Mouse (Mus musculus) heart, embryonic 12.5 days (tissue): ENCODE results near the gene Kif23. TPM values are rescaled to one million over a fixed set of nuclear protein-coding genes. Genes with fewer than 3 reads are reported as not detected.

Experiments used
- ATAC-seq: fragments of 200-750 bp; cut with Nextera tagmentation; 2 replicates; pipeline ENCODE4 v1.8.0; 2017; ENCODE audit warnings: moderate TSS enrichment, moderate library complexity; ENCODE audit not compliant: insufficient number of reproducible peaks, low FRiP score
- H3K27ac ChIP-seq: fragments of 300-500 bp; sonication (generic); 2 replicates; pipeline ENCODE4 v1.5.1; 2016; ENCODE audit warnings: mild to moderate bottlenecking, moderate library complexity; ENCODE audit not compliant: poor library complexity, severe bottlenecking
- H3K27me3 ChIP-seq: fragments of 300-500 bp; sonication (generic); replicated peaks from 2 replicates; pipeline ENCODE4 v1.6.1; 2016; ENCODE audit warnings: mild to moderate bottlenecking, moderate library complexity
- H3K36me3 ChIP-seq: fragments of 300-500 bp; sonication (generic); 2 replicates; pipeline ENCODE4 v1.6.1; 2016; ENCODE audit warnings: mild to moderate bottlenecking, moderate library complexity
- H3K4me1 ChIP-seq: fragments of 300-500 bp; sonication (generic); replicated peaks from 2 replicates; pipeline ENCODE4 v1.6.1; 2016; ENCODE audit warnings: mild to moderate bottlenecking
- H3K4me2 ChIP-seq: fragments of 300-500 bp; sonication (generic); 2 replicates; pipeline ENCODE4 v1.6.1; 2016; ENCODE audit warnings: mild to moderate bottlenecking, moderate library complexity
- H3K4me3 ChIP-seq: fragments of 300-500 bp; sonication (generic); 2 replicates; pipeline ENCODE4 v1.5.1; 2016; ENCODE audit warnings: mild to moderate bottlenecking
- H3K9ac ChIP-seq: fragments of 300-500 bp; sonication (generic); 2 replicates; pipeline ENCODE4 v1.6.1; 2016; ENCODE audit warnings: mild to moderate bottlenecking, moderate library complexity
- H3K9me3 ChIP-seq: fragments of 300-500 bp; sonication (generic); replicated peaks from 2 replicates; pipeline ENCODE4 v1.6.1; 2016; ENCODE audit warnings: mild to moderate bottlenecking, moderate library complexity
- WGBS: fragments of 180-500 bp; shearing (Covaris S2); methylation state at CpG from one replicate; pipeline ENCODE4 v1.1.7; 2016; 5-methylcytosine and 5-hydroxymethylcytosine counted together
- polyA plus RNA-seq: library from polyadenylated mRNA; unstranded; fragments of >200 nt; fragmentation: Nextera tagmentation; extraction: Ambion mirVana; gene quantifications from 2 replicates; pipeline ENCODE4 v1.2.1, GENCODE M21; 2016

Kif23 gene
- polyA plus RNA-seq, 1 experiment from 2014 or later, result 83.9 TPM

DNA sequence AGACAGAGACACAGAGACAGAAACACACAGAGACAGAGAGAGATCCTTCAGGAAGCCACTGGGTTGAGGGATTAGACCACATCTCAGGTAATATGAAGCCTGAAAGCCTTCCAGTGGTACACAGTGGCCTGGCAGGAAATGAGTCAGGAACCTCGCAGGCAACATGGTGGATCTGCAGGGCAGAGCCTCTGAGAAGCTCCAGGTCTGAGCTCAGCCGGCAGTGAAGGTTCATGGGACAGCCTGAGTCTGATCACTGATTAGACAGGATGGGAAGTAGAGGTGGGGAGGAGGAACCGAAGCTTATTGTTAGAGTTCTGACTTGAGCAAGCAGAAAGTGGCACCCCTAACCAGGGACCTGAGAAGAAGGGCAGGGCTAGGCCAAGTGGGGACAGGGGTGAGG lies 24.5 kb upstream of the Kif23 start:
- Histone ChIP-seq H3K4me1 (no peaks in the 10 kb centered on the region), H3K27me3 (peaks cover 14% of the 10 kb centered on the region), H3K4me2 (no peak overlapping the region), H3K27ac (no peak overlapping the region), H3K9ac (no peak overlapping the region), H3K9me3 (no peaks in the 10 kb centered on the region), H3K36me3 (no peaks in the 10 kb centered on the region), H3K4me3 (no peak overlapping the region)
- ATAC-seq, result no peak
- 43% methylated on average over 3 of the region's 3 CpGs for WGBS

DNA sequence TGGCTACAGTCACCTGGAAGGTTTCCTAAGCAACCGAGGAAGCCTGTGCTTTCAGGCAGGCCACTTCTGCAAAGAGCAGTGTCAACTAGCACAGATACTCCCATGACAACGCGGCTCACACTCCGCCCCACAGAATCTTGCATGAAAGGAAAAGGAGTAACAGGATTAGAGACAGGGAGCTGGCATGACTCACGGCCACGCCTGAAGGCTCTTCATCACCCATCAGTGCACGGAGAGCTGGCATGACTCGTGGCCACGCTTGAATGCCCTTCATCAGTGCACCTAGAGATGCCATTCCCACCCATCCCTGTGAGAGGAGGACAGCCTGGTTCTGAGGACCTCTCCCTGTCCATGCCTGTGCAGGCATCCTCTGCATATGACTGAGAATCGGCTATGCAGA lies 20.8 kb upstream of the Kif23 start:
- H3K9ac ChIP-seq, result no peak overlapping the region
- ATAC-seq, result no peak

DNA sequence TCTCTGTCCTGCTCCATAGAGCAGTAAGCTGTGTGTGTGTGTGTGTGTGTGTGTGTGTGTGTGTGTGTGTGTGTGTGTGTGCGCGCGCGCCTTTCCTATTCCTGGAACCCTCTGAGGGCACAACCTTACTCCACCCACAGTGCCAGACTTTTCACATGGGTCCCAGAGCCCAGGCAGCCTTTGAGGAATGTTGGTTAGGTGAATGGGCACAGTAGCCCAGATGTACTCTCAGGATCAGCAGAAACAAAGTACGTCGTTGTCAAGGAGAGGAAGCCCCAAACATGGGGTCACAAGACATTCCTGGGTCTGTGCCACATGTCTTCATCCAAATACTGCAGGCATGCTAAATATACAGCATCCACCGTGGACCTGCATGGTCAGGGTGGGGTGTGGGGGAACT lies 19.4 kb upstream of the Kif23 start:
- WGBS, result 82% methylated on average over 7 of the region's 7 CpGs
- no peak overlapping the region for H3K27ac ChIP-seq
- H3K4me3 ChIP-seq, result no peak overlapping the region
- H3K9ac ChIP-seq, result no peak overlapping the region
- peaks cover 5% of the 10 kb centered on the region for H3K27me3 ChIP-seq
- ATAC-seq, result no peak
- H3K9me3 ChIP-seq, result no peaks in the 10 kb centered on the region
- H3K4me1 ChIP-seq, result 0 out of 2 replicates have a peak, but pooled peaks cover 8% of the 10 kb centered on the region
- H3K4me2 ChIP-seq, result no peak overlapping the region
- H3K36me3 ChIP-seq, result no peaks in the 10 kb centered on the region

More for the DNA sequence above, 20.8 kb upstream of the Kif23 start:
- peaks cover 11% of the 10 kb centered on the region for H3K27me3 ChIP-seq
- 74% methylated on average over 10 of the region's 10 CpGs for WGBS
- H3K27ac ChIP-seq, result no peak overlapping the region
- H3K4me3 ChIP-seq, result no peak overlapping the region
- H3K36me3 ChIP-seq, result no peaks in the 10 kb centered on the region
- no peak overlapping the region for H3K4me2 ChIP-seq
- H3K9me3 ChIP-seq, result no peaks in the 10 kb centered on the region
- 0 out of 2 replicates have a peak, but pooled peaks cover 5% of the 10 kb centered on the region for H3K4me1 ChIP-seq

DNA sequence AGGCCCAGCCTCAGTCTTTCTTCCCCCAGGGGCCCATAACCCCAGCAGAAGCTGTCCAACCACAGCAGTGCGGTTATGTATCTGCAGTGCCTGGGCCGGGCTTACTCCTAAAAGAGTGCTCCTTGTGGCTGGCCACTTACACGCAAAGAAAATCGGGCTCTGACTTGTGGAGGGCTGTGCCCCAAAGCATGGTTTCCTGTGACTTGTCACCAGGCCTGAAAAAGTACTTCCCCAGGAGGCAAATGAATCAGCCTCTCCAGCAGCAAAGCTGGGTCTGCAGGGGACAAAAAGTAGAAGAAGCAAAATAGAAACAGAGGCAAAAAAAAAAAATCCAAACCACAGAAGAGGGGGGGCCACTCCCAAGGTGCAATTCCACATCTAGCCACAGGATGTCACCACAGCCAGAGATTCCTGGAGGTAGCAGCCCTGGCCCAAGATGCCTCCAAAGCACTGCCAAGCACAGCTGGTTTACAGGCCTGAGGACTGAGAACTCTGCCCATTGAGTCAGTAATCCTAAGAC lies 18.9 kb upstream of the Kif23 start:
- Histone ChIP-seq H3K36me3 (no peaks in the 10 kb centered on the region), H3K4me3 (no peak overlapping the region), H3K9me3 (no peaks in the 10 kb centered on the region), H3K9ac (no peak overlapping the region), H3K27ac (no peak overlapping the region), H3K4me1 (peaks cover 13% of the 10 kb centered on the region; the same call in 1 of the 2 replicates), H3K4me2 (no peak overlapping the region), H3K27me3 (peaks cover 5% of the 10 kb centered on the region)
- WGBS, result 42% methylated on average over 4 of the region's 4 CpGs
- ATAC-seq, result no peak; the same call in 1 of the 2 replicates

DNA sequence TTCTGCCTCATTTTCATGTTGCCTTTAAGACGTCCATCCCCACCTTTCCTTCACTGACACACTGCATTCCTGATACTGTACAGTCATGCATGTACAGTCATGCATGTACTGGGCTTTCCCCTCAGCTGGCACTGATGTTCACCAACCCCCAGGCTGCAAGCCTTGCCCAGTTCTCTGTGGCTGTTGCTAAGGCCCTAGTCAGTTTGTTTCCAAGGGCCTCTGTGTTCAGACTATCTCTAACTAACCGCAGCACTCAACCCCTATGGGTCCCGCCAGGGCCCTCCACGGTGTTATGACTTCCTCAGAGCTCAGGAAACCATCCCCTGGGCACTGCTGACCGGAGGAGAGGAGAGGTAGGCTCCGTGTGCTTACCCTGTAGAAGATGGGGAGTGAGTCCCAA lies 16.8 kb upstream of the Kif23 start:
- WGBS, result 59% methylated on average over 6 of the region's 6 CpGs
- H3K4me2 ChIP-seq, result no peak overlapping the region
- peaks cover 14% of the 10 kb centered on the region; the same call in 1 of the 2 replicates for H3K4me1 ChIP-seq
- no peak overlapping the region for H3K4me3 ChIP-seq
- peak overlapping the region; percentile 23; the same call in 1 of the 2 replicates for H3K9ac ChIP-seq
- H3K36me3 ChIP-seq, result no peaks in the 10 kb centered on the region
- 0 out of 2 replicates have a peak, but pooled peaks cover 5% of the 10 kb centered on the region for H3K27me3 ChIP-seq
- H3K9me3 ChIP-seq, result no peaks in the 10 kb centered on the region
- no peak overlapping the region for H3K27ac ChIP-seq
- no peak for ATAC-seq

DNA sequence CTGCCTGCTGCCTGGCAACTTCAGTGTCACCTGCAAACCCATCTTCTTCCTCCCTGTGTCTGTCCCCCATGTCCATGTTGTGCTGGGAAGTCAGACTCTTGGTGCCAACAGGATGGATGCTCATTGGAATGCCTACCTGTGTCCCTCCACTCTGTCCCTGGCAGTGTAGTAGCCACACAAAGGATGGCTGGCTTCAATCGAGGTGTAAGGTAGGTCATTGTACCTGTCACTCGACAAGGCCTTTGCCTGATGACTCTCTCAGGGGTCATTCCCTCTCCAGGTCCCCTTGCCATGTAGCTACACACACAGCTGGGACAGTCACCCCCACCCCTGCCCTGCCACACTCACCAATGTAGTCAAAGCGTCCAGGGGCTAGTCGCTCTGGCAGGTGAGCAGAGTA lies 14.6 kb upstream of the Kif23 start:
- H3K4me1 ChIP-seq, result peaks cover 14% of the 10 kb centered on the region; the same call in 1 of the 2 replicates
- 85% methylated on average over 4 of the region's 4 CpGs for WGBS

DNA sequence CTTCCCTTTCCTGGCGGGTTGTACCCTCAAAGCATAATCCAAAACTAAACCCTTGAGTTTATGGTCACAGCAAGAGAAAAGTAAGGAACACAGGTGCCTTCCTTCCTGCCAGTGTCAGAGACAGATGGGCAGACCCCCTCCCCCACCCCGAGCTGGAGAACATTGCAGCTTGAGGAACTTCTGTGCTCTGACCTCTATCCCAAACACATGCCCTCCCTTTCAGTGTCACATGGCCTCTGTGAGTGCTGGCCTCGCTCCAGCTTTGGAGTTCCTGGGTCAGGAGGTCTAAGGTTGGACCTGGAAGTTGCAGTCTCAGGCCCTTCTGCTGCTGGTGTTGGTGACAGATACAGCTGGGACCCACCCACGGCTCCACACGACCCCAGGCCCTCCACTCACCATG lies 14.2 kb upstream of the Kif23 start:
- no peak for ATAC-seq
- H3K27me3 ChIP-seq, result no peaks in the 10 kb centered on the region
- H3K4me3 ChIP-seq, result no peak overlapping the region
- H3K9ac ChIP-seq, result no peak overlapping the region
- 40% methylated on average over 5 of the region's 5 CpGs for WGBS
- H3K4me1 ChIP-seq, result peaks cover 14% of the 10 kb centered on the region; the same call in 1 of the 2 replicates
- no peak overlapping the region for H3K27ac ChIP-seq
- no peaks in the 10 kb centered on the region for H3K36me3 ChIP-seq
- H3K9me3 ChIP-seq, result no peaks in the 10 kb centered on the region
- no peak overlapping the region for H3K4me2 ChIP-seq

More for the DNA sequence above, 14.6 kb upstream of the Kif23 start:
- Histone ChIP-seq H3K9ac (no peak overlapping the region), H3K27me3 (no peaks in the 10 kb centered on the region), H3K27ac (no peak overlapping the region), H3K4me2 (no peak overlapping the region), H3K4me3 (no peak overlapping the region), H3K36me3 (no peaks in the 10 kb centered on the region), H3K9me3 (no peaks in the 10 kb centered on the region)
- no peak for ATAC-seq

DNA sequence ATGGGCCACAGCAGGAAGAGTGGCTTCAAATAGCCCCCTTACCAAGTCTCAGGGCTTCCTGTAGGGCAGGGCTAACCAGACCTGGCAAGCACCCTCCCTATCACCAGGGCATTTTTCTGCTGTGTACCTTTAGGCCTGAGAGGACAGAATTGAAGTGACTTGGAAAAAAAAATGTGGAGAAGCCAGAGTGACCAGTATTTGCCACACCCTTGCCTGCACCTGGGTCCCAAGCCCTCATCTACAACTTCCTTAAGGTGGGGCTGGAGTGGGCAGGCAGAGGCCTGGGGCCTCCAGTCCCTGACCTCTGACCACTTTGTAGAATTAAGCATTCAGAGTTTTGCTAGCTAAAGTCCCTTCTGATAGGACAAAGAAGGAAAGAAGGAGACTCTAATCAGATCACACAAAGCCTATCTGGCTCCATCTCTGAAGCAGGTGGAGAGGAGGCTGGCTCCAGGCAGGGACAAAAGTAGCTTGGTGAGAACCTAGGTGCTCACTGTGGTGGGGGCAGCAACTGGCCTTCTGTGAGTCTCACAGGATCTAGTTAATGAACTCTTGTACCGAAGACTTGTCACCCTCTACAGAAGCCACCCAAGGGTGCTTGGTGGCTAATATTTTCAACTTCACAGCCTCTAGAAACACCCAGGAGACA lies 13.5 kb upstream of the Kif23 start:
- H3K4me2 ChIP-seq, result no peak overlapping the region
- WGBS, result 83% methylated on average over 1 of the region's 1 CpGs
- H3K4me3 ChIP-seq, result no peak overlapping the region
- no peaks in the 10 kb centered on the region for H3K36me3 ChIP-seq
- no peak overlapping the region for H3K27ac ChIP-seq
- H3K4me1 ChIP-seq, result peaks cover 14% of the 10 kb centered on the region; the same call in 1 of the 2 replicates
- ATAC-seq, result no peak
- no peaks in the 10 kb centered on the region for H3K27me3 ChIP-seq
- H3K9ac ChIP-seq, result no peak overlapping the region
- no peaks in the 10 kb centered on the region for H3K9me3 ChIP-seq

DNA sequence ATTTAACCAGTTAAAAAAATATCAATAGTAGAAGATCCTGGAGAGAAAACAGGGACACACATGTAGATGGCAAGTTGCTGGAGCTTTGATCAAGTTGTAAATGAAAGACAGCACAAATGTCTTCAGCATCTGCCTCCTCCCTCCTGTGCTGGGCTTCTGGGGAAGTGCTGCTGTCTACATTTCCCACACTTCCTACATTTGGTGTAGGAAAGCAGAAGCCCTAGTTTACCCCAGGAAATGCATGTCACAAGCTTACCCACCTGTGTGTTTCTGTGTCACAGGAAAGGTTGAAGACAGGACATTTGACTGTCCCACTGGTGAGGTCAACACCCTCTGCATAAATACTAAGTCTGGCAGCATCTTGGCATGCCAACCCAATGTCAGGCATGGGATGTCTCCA lies 8.1 kb upstream of the Kif23 start:
- H3K27ac ChIP-seq, result no peak overlapping the region
- H3K36me3 ChIP-seq, result no peaks in the 10 kb centered on the region
- peaks cover 8% of the 10 kb centered on the region for H3K4me1 ChIP-seq
- no peaks in the 10 kb centered on the region for H3K27me3 ChIP-seq
- H3K4me3 ChIP-seq, result no peak overlapping the region
- no peak overlapping the region for H3K9ac ChIP-seq
- no peak overlapping the region for H3K4me2 ChIP-seq
- no peaks in the 10 kb centered on the region for H3K9me3 ChIP-seq
- no peak for ATAC-seq

DNA sequence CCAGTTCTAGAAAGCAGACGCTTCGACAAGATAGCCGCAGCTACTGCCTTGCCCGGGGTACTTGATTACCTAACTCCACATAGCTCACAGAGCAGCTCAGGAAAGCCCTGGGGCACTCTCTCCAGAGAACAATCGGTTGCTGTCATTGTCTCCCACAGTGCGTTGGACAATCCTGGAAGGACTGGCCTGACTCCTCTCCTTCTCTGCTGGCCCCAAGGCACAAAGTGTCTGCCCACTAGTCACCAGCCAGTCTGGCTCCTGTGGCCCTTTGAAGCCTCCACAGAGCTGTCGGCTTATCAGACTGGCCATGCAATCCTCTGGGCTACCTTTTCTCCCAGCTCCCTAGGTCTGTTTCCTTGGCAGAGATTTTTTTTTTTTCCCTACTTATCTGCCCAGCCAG lies 5.7 kb upstream of the Kif23 start:
- Histone ChIP-seq H3K27ac (no peak overlapping the region), H3K9ac (no peak overlapping the region), H3K4me3 (no peak overlapping the region), H3K27me3 (no peaks in the 10 kb centered on the region), H3K4me2 (no peak overlapping the region), H3K4me1 (peaks cover 11% of the 10 kb centered on the region), H3K36me3 (no peaks in the 10 kb centered on the region), H3K9me3 (no peaks in the 10 kb centered on the region)
- 38% methylated on average over 7 of the region's 7 CpGs for WGBS
- no peak for ATAC-seq

DNA sequence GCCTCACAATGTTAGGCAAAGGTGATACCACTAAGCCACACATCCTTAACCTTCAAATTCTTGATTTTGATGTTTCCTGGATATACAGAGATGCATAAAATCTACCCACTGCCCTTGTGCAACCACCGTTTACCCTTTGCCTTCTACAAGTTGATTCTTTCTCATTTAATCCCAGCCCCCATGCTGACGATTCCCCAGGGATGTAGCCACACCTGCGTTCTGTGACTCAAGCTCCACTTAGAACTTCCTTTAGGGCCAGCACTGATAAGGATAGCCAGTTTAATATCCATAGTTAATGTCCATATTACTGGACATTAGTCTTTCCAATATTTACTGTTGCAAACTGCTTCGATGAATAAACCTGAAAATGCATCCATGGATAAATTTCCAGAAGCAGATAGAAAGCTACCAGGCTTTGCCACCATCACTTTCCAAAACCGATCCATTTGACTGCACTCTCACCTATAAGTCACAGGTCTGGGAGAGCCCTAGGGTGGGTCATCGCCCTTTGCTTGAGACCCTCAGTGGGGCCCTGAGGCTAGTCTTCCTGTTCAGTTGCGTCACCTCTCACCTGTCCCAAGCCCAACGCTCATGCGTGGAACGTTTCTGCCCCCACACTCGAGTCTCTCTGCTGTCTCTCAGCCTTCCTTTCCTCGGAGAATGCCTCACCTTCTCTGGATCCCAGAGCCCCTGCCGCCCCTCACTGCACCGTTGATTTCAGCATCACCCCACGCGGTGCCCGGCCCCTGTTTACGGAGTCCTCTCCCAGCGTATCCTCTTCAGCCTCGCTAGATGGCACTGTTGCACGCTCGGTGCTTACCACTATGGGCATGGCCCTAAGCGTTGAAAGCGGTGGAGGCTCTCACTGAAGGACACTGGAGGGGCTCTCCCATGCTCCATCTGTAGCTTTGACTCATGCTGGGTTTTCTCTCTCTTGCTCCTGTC lies 1.1 kb upstream of the Kif23 start:
- 9% methylated on average over 24 of the region's 24 CpGs for WGBS
- peaks cover 11% of the 10 kb centered on the region for H3K36me3 ChIP-seq
- peak; percentile 81 for ATAC-seq
- H3K9ac ChIP-seq, result peak overlapping the region; percentile 68
- peaks cover 18% of the 10 kb centered on the region for H3K4me1 ChIP-seq
- no peak overlapping the region for H3K27ac ChIP-seq
- H3K4me3 ChIP-seq, result peak overlapping the region; percentile 88
- H3K9me3 ChIP-seq, result no peaks in the 10 kb centered on the region
- H3K4me2 ChIP-seq, result peak overlapping the region; percentile 93
- H3K27me3 ChIP-seq, result no peaks in the 10 kb centered on the region
